10 mouse cellular contexts compared by ENCODE assay signal in the genomic region with DNA sequence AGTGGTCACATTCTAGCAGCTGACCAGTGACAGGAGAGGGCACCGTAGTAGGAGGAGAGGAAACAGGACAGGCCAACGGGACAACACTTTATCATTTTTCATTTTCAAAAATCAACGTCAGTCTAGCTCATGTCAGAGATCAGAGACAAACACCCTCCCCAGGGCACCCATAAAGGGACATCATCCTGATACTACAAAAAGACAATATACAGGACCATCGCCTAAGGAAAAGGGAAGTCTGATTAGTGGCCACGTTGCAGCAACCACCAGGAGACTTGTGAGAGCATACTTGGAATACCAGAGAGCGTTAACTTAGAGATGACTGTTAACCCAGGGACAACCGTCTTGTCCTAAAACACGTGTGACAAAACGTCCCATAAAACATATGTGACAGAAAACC. TPM values are rescaled to one million over a fixed set of nuclear protein-coding genes. Genes with fewer than 3 reads are reported as not detected.
DNase-seq lines count a peak whose midpoint lies in the region; ATAC-seq and TF ChIP-seq lines count a peak whose summit lies in the region.
"Had no signal": no experiment of that assay in that cellular context is flagged by ENCODE, and none has a peak within 500 bp of the region (broad histone marks: within the 10 kb centered on the region; RNA-seq: fewer than 3 reads in every experiment).

No protein-coding gene starts in this region.

- H3K4me3 ChIP-seq in heart, postnatal 0 days (ENCODE audit: low read depth, low read length), result peak overlapping the region; percentile 80
- H3K4me3 ChIP-seq in embryonic facial prominence, embryonic 13.5 days, result peak overlapping the region; percentile 69
- peak overlapping the region; percentile 61; the same call in 1 of the 2 replicates for H3K4me3 ChIP-seq in limb, embryonic 14.5 days (replicated peaks; ENCODE audit: low read length)

- no peaks in the 10 kb centered on the region for H3K36me3 ChIP-seq in heart, postnatal 0 days (replicated peaks; ENCODE audit: control insufficient read depth, insufficient read depth, low read length)
- no peaks in the 10 kb centered on the region for H3K36me3 ChIP-seq in embryonic facial prominence, embryonic 13.5 days
- no peaks in the 10 kb centered on the region for H3K36me3 ChIP-seq in limb, embryonic 14.5 days (ENCODE audit: control insufficient read depth, insufficient read depth, low read length)

- no peak overlapping the region for H3K27ac ChIP-seq in heart, postnatal 0 days (ENCODE audit: low read depth)
- no peak overlapping the region for H3K27ac ChIP-seq in embryonic facial prominence, embryonic 13.5 days
- H3K27ac ChIP-seq in limb, embryonic 14.5 days (replicated peaks; ENCODE audit: low read depth, low read length), result no peak overlapping the region

- intact Hi-C loops in heart, postnatal 10 days (cut with DNase I), result loop anchor here (2.0 kb wide), 1 partner anchor 23 kb away; no protein-coding TSS in a partner anchor

- H3K9me3 ChIP-seq in heart, postnatal 0 days (replicated peaks; ENCODE audit: control insufficient read depth, low read length), result no peaks in the 10 kb centered on the region
- H3K9me3 ChIP-seq in embryonic facial prominence, embryonic 13.5 days, result no peaks in the 10 kb centered on the region
- no peaks in the 10 kb centered on the region for H3K9me3 ChIP-seq in limb, embryonic 14.5 days (ENCODE audit: control insufficient read depth, low read length)

- TF ChIP-seq CTCF in heart, postnatal 0 days (IDR thresholded peaks at IDR 0.05; ENCODE audit: low read depth), result no peak

- TF ChIP-seq EP300 in heart, postnatal 0 days (IDR thresholded peaks at IDR 0.05; ENCODE audit: low read depth), result no peak

- no peak for DNase-seq in heart, postnatal 0 days (ENCODE audit: low spot score)
- no peak for DNase-seq in heart, postnatal 10 days
- DNase-seq in 3134 (ENCODE audit: extremely low read depth, insufficient read length, low spot score), result peak; percentile 22
- no peak for DNase-seq in limb, embryonic 14.5 days (ENCODE audit: low spot score)
- DNase-seq in gastrocnemius, postnatal 25 days, result no peak
- DNase-seq in urinary bladder, postnatal 4 days (ENCODE audit: low spot score in 2 of 2), result no peak
- DNase-seq: adrenal gland, adult 2 months; cerebellum, postnatal 36 days had no signal

- 0 out of 2 replicates have a peak overlapping the region, but pooled peaks have one; percentile 75 for H3K9ac ChIP-seq in heart, postnatal 0 days (replicated peaks; ENCODE audit: low read depth, low read length)
- no peak overlapping the region for H3K9ac ChIP-seq in embryonic facial prominence, embryonic 13.5 days
- no peak overlapping the region for H3K9ac ChIP-seq in limb, embryonic 14.5 days (ENCODE audit: low read depth, low read length, severe bottlenecking)

- H3K27me3 ChIP-seq in heart, postnatal 0 days (ENCODE audit: control insufficient read depth, insufficient read depth, low read length), result no peaks in the 10 kb centered on the region
- H3K27me3 ChIP-seq in embryonic facial prominence, embryonic 13.5 days, result peaks cover 9% of the 10 kb centered on the region; the same call in 1 of the 2 replicates
- no peaks in the 10 kb centered on the region for H3K27me3 ChIP-seq in limb, embryonic 14.5 days (ENCODE audit: control insufficient read depth, insufficient read depth, low read length)

- no peaks in the 10 kb centered on the region; the same call in 1 of the 2 replicates for H3K4me1 ChIP-seq in heart, postnatal 0 days (ENCODE audit: control insufficient read depth, insufficient read depth)
- peaks cover 31% of the 10 kb centered on the region for H3K4me1 ChIP-seq in embryonic facial prominence, embryonic 13.5 days
- H3K4me1 ChIP-seq in limb, embryonic 14.5 days (ENCODE audit: control insufficient read depth, insufficient read depth, low read length), result peaks cover 15% of the 10 kb centered on the region

- H3K4me2 ChIP-seq in heart, postnatal 0 days (ENCODE audit: low read depth, low read length), result peak overlapping the region; percentile 93
- H3K4me2 ChIP-seq in embryonic facial prominence, embryonic 13.5 days, result peak overlapping the region; percentile 87
- peak overlapping the region; percentile 73 for H3K4me2 ChIP-seq in limb, embryonic 14.5 days (replicated peaks; ENCODE audit: low read depth, low read length, severe bottlenecking)

- ATAC-seq in heart, postnatal 0 days (ENCODE audit: insufficient read depth, low read depth), result no peak
- ATAC-seq in embryonic facial prominence, embryonic 13.5 days (ENCODE audit: insufficient number of reproducible peaks, insufficient read depth, low FRiP score, low TSS enrichment, low read depth), result no peak
- no peak for ATAC-seq in limb, embryonic 14.5 days (ENCODE audit: low FRiP score, low read depth)
- no peak for ATAC-seq in inflammation-experienced regulatory T-cells, adult 6 months

- 19% methylated on average over 9 of the region's 9 CpGs for WGBS in heart, postnatal 0 days
- WGBS in embryonic facial prominence, embryonic 13.5 days, result 33% methylated on average over 9 of the region's 9 CpGs
- WGBS in limb, embryonic 14.5 days, result 25% methylated on average over 9 of the region's 9 CpGs

- TF ChIP-seq POLR2A in limb, embryonic 14.5 days (IDR thresholded peaks at IDR 0.05; ENCODE audit: borderline replicate concordance, extremely low read depth, insufficient read depth, insufficient read length), result no peak

RNA-seq across cellular contexts. Expression of gene Cgnl1, which starts 1.7 kb away (rescaled TPM):
- 20.0 and 29.3 TPM in 2 replicates for total RNA-seq in heart, postnatal 0 days (2014; rRNA removed; ENCODE audit: low replicate concordance)
- 20.1 and 20.6 TPM in 2 replicates for polyA plus RNA-seq in heart, postnatal 0 days (2015; fragmentation: Nextera tagmentation; extraction: Ambion mirVana)
- total RNA-seq in heart, postnatal 10 days (2021), result 10 to 100 TPM; 42.8 to 44.9 TPM
- polyA plus RNA-seq in embryonic facial prominence, embryonic 13.5 days (2015; fragmentation: Nextera tagmentation; extraction: Ambion mirVana), result 9.7 and 10.2 TPM in 2 replicates
- 11.6 and 14.3 TPM in 2 replicates for polyA plus RNA-seq in limb, embryonic 14.5 days (2012; rRNA removed)
- 11.8 and 12.8 TPM in 2 replicates for polyA plus RNA-seq in limb, embryonic 14.5 days (2014; fragmentation: Nextera tagmentation; extraction: Ambion mirVana)
- polyA plus RNA-seq in inflammation-experienced regulatory T-cells, adult 6 months (2017; shearing (Covaris generic)), result not detected
- total RNA-seq in gastrocnemius, postnatal 25 days (2021), result 10 to 100 TPM in 1 of 2 experiments, 1 to 10 TPM in 1; 6.6 to 12.2 TPM

Comparison
In these comparisons a context has a peak if more than half of its experiments do, and no peak if none do; other contexts are left out.
1. RNA of gene Cgnl1, which starts 1.7 kb away (polyA plus RNA-seq): 20.1 to 20.6 TPM in heart, postnatal 0 days, 11.6 to 14.3 TPM in limb, embryonic 14.5 days and 9.7 to 10.2 TPM in embryonic facial prominence, embryonic 13.5 days; not detected in inflammation-experienced regulatory T-cells, adult 6 months; every median in the first group is over 10 times any median in the second.
2. Peak in every context shown above with its lines, with median percentiles within 50 percentile points of each other: H3K4me2 ChIP-seq and H3K4me3 ChIP-seq.